Mouse (Mus musculus) heart, embryonic 15.5 days (tissue): ENCODE measurements around the gene Rslcan18. TPM values are rescaled to one million over a fixed set of nuclear protein-coding genes. Genes with fewer than 3 reads are reported as not detected.

Source experiments
- polyA plus RNA-seq: library from polyadenylated mRNA; unstranded; fragments of >200 nt; fragmentation: Nextera tagmentation; extraction: Ambion mirVana; gene quantifications from 2 replicates; pipeline ENCODE4 v1.2.1, GENCODE M21; 2015

The Rslcan18 gene
- polyA plus RNA-seq, 1 experiment from 2014 or later = 0.38 TPM

Other genes starting within 250 kb of the Rslcan18 start
- 0.88 and 0.95 TPM in 2 replicates for gene Gm10767, start 211.3 kb downstream of the Rslcan18 start, polyA plus RNA-seq
- gene Zfp712, start 55.1 kb downstream of the Rslcan18 start, polyA plus RNA-seq = 2.2 and 2.4 TPM in 2 replicates
- 3.2 and 3.3 TPM in 2 replicates for gene Zfp708, start 18.3 kb downstream of the Rslcan18 start, polyA plus RNA-seq
- gene Gm28557, start 7.7 kb downstream of the Rslcan18 start, polyA plus RNA-seq = 1.5 and 1.8 TPM in 2 replicates
- gene Zfp759, start 5.4 kb upstream of the Rslcan18 start, polyA plus RNA-seq = 1.5 and 1.6 TPM in 2 replicates
- gene Rsl1, start 56.9 kb upstream of the Rslcan18 start, polyA plus RNA-seq = 5.9 and 6.2 TPM in 2 replicates
- gene Zfp455, start 78.2 kb upstream of the Rslcan18 start, polyA plus RNA-seq = 1.1 and 1.3 TPM in 2 replicates
- 1.1 and 1.3 TPM in 2 replicates for gene Zfp458, start 162.2 kb upstream of the Rslcan18 start, polyA plus RNA-seq
- 0.83 and 1.0 TPM in 2 replicates for gene Zfp457, start 190.2 kb upstream of the Rslcan18 start, polyA plus RNA-seq
- 1.4 and 1.5 TPM in 2 replicates for gene Zfp595, start 216.3 kb upstream of the Rslcan18 start, polyA plus RNA-seq
- not detected in 2 replicates for gene Gm28044, start 244.3 kb upstream of the Rslcan18 start, polyA plus RNA-seq
- gene Zfp953, start 244.3 kb upstream of the Rslcan18 start, polyA plus RNA-seq = 0.67 and 0.72 TPM in 2 replicates